Mouse (Mus musculus): ENCODE data around the gene Lctl. TPM values are rescaled to one million over a fixed set of nuclear protein-coding genes. Genes with fewer than 3 reads are reported as not detected.
A peak's percentile ranks its signal among the peaks of the same experiment; 100 is the strongest.

Gene Lctl
- total and polyA plus RNA-seq, 3 experiments = 0.54 TPM; not detected in 2

DNA sequence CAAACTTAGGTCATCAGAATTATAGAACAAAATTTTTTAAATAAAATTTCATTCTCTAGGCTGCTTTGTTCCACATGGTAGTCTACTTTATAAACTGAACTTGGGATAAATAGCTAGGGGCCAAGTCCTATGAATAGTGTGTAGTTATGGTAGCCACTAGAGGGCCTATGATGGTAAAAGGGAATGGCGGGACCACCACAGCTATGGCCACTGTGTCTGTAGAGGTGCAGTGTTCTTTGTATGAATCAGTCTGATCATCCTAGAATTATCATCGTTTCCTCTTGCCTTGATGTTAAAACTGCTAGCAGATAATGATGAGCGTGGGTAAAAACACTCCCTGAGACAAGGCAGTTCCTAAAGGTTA lies 61.6 kb downstream of the Lctl start:
- no peak for DNase-seq (ENCODE audit: low read depth, low spot score)

DNA sequence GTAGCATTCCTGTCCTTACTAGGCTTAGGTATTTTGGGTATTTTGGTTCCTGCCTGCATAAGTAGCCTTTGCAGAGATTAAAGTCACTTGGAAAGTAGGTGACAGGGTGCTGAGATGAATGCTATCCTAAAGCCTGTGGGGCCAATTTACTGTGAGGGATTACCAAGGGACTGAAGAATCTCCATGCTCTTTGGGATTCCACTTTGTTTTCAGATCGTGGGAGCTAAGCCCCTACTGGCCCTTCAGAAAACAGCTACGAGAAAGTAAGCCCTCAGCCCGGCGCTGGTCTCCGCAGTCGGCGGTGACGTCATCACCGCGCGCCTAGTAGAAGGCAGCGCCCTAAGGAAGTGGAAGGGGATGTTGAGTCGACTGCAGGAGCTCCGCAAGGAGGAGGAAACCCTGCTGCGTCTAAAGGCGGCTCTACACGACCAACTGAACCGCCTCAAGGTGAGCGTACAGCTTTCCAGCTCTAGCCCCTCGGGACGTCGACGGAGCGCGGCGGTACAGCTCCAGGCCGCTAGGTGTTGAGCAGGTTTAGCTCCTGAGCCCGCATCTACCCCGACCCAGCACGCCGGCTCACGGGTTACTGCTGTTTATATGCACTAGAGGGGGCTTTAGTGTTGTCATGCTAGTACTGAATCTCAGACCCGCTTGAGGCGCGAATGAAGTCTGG lies 62.2 kb downstream of the Lctl start, which contains the start of gene Snapc5:
Gene Snapc5 (plus strand): TSS at position 301 of the 673 bp plus-strand sequence.
- peaks cover 0 to 3% of the 10 kb centered on the region in 2 experiments; a peak in 1 of 4 replicates for H3K4me1 ChIP-seq (ENCODE audit: control insufficient read depth in 1 of 2, insufficient read depth in 2 of 2, low read length in 2 of 2)
- TF ChIP-seq SMC3 (IDR thresholded peaks at IDR 0.05; ENCODE audit: low read depth, low read length) = no peak
- no peak for TF ChIP-seq MEF2A (IDR thresholded peaks at IDR 0.05; ENCODE audit: extremely low read depth, insufficient replicate concordance, low read depth, low read length, poor library complexity, severe bottlenecking)
- TF ChIP-seq BHLHE40 (IDR thresholded peaks at IDR 0.05; ENCODE audit: borderline replicate concordance, low read depth, low read length) = no peak
- no peak for TF ChIP-seq E2F4 (IDR thresholded peaks at IDR 0.05; ENCODE audit: borderline replicate concordance, low read depth, low read length)
- TF ChIP-seq UBTF (IDR thresholded peaks at IDR 0.05; ENCODE audit: borderline replicate concordance, insufficient read depth, low read depth, low read length) = no peak
- peak; percentile 100 for TF ChIP-seq POLR2AphosphoS2 (IDR thresholded peaks at IDR 0.05; ENCODE audit: low read length)
- TF ChIP-seq KAT2A (conservative IDR thresholded peaks at IDR 0.05; ENCODE audit: low read depth, low read length) = no peak
- no peak for TF ChIP-seq CHD1 (IDR thresholded peaks at IDR 0.05; ENCODE audit: low read depth, low read length)
- no peak; the same call in none of the 2 replicates for TF ChIP-seq SIN3A (IDR thresholded peaks at IDR 0.05; ENCODE audit: low read length)
- peak in 1 of 2 experiments; percentile 91 for TF ChIP-seq POLR2A (IDR thresholded peaks at IDR 0.05; ENCODE audit: control insufficient read depth in 1 of 2, insufficient read depth in 1 of 2, low read depth in 1 of 2, low read length in 2 of 2, poor library complexity in 1 of 2)
- TF ChIP-seq MAX (IDR thresholded peaks at IDR 0.05; ENCODE audit: low read length) = no peak
- TF ChIP-seq NELFE (IDR thresholded peaks at IDR 0.05; ENCODE audit: low read depth, low read length) = no peak
- no peak; the same call in none of the 2 replicates for TF ChIP-seq RAD21 (IDR thresholded peaks at IDR 0.05; ENCODE audit: low read depth, low read length)
- no peak for TF ChIP-seq RCOR1 (IDR thresholded peaks at IDR 0.05; ENCODE audit: low read depth, low read length)
- no peak for TF ChIP-seq MYC (IDR thresholded peaks at IDR 0.05; ENCODE audit: low read depth, low read length)
- TF ChIP-seq ZC3H11A (IDR thresholded peaks at IDR 0.05; ENCODE audit: low read depth, low read length) = no peak
- TF ChIP-seq NRF1 (IDR thresholded peaks at IDR 0.05; ENCODE audit: insufficient read depth, low read depth, low read length, poor library complexity, severe bottlenecking) = no peak
- TF ChIP-seq USF2 (IDR thresholded peaks at IDR 0.05; ENCODE audit: borderline replicate concordance in 1 of 2, insufficient read depth in 1 of 2, low read depth in 1 of 2, low read length in 2 of 2) = no peak
- peak; percentile 68 for TF ChIP-seq ZMIZ1 (IDR thresholded peaks at IDR 0.05; ENCODE audit: low read depth, low read length)
- TF ChIP-seq MAZ (IDR thresholded peaks at IDR 0.05; ENCODE audit: low read depth, low read length) = no peak
- no peak; the same call in 1 of the 2 replicates for TF ChIP-seq MXI1 (IDR thresholded peaks at IDR 0.05; ENCODE audit: low read depth, low read length)
- TF ChIP-seq CHD2 (IDR thresholded peaks at IDR 0.05; ENCODE audit: low read length) = peak; percentile 54; the same call in 1 of the 2 replicates
- peak; percentile 71 for TF ChIP-seq ELF1 (IDR thresholded peaks at IDR 0.05; ENCODE audit: low read depth, low read length)
- TF ChIP-seq ZKSCAN1 (IDR thresholded peaks at IDR 0.05; ENCODE audit: low read depth, low read length) = no peak

More for the DNA sequence above, 61.6 kb downstream of the Lctl start:
- no peak for TF ChIP-seq MAX (IDR thresholded peaks at IDR 0.05; ENCODE audit: low read length)
- TF ChIP-seq EP300 (IDR thresholded peaks at IDR 0.05; ENCODE audit: low read depth in 1 of 2, low read length in 2 of 2) = no peak
- peak; percentile 86; the same call in 1 of the 2 replicates for TF ChIP-seq POLR2AphosphoS5 (IDR thresholded peaks at IDR 0.05; ENCODE audit: borderline replicate concordance, low read depth, low read length)
- peak; percentile 19 to 50 (median 24); a peak in 4 of 6 replicates for TF ChIP-seq CTCF (IDR thresholded peaks at IDR 0.05 in 2 of 3, conservative IDR thresholded peaks at IDR 0.05 in 1 of 3; ENCODE audit: control insufficient read depth in 1 of 3, insufficient read depth in 1 of 3, low read depth in 2 of 3, low read length in 3 of 3, poor library complexity in 1 of 3, severe bottlenecking in 1 of 3)
- TF ChIP-seq RCOR1 (IDR thresholded peaks at IDR 0.05; ENCODE audit: low read depth, low read length) = 0 out of 2 replicates have a peak, but pooled peaks have one; percentile 8
- TF ChIP-seq ZNF384 (IDR thresholded peaks at IDR 0.05; ENCODE audit: low read depth, low read length) = no peak
- no peak for TF ChIP-seq USF1 (IDR thresholded peaks at IDR 0.05; ENCODE audit: low read depth, low read length)
- peak; percentile 62; the same call in 1 of the 2 replicates for TF ChIP-seq MAFK (IDR thresholded peaks at IDR 0.05; ENCODE audit: borderline replicate concordance, low read depth, low read length)
- no peak for TF ChIP-seq MAZ (IDR thresholded peaks at IDR 0.05; ENCODE audit: low read depth, low read length)
- no peak for TF ChIP-seq CHD1 (IDR thresholded peaks at IDR 0.05; ENCODE audit: low read depth, low read length)
- TF ChIP-seq E2F4 (IDR thresholded peaks at IDR 0.05; ENCODE audit: borderline replicate concordance, low read depth, low read length) = no peak
- no peak for TF ChIP-seq NRF1 (IDR thresholded peaks at IDR 0.05; ENCODE audit: insufficient read depth, low read depth, low read length, poor library complexity, severe bottlenecking)
- 0 out of 2 replicates have a peak, but pooled peaks have one; percentile 18 for TF ChIP-seq SMC3 (IDR thresholded peaks at IDR 0.05; ENCODE audit: low read depth, low read length)
- Histone ChIP-seq H3K36me3 (ENCODE audit: control insufficient read depth in 1 of 2, insufficient read depth in 2 of 2, low read length in 2 of 2) (peaks cover 32 to 35% of the 10 kb centered on the region in 2 experiments), H3K4me1 (ENCODE audit: control insufficient read depth in 1 of 2, insufficient read depth in 2 of 2, low read length in 2 of 2) (peaks cover 0 to 3% of the 10 kb centered on the region in 2 experiments; a peak in 1 of 4 replicates), H3K27ac (ENCODE audit: control insufficient read depth, low read depth, low read length) (peak overlapping the region; percentile 24; the same call in 1 of the 2 replicates), H3K9me3 (replicated peaks; ENCODE audit: insufficient read depth, low read length) (no peaks in the 10 kb centered on the region), H3K4me3 (ENCODE audit: control insufficient read depth in 1 of 2, insufficient read depth in 1 of 2, low read depth in 2 of 2, low read length in 2 of 2) (no peak overlapping the region), H3K9ac (ENCODE audit: control insufficient read depth, low read depth, low read length, poor library complexity, severe bottlenecking) (no peak overlapping the region), H3K79me2 (ENCODE audit: control insufficient read depth, insufficient read depth, low read length, poor library complexity) (peaks cover 31% of the 10 kb centered on the region), H3K27me3 (ENCODE audit: control insufficient read depth in 1 of 2, insufficient read depth in 2 of 2, low read length in 2 of 2) (no peaks in the 10 kb centered on the region)

More for the DNA sequence above, 62.2 kb downstream of the Lctl start, which contains the start of gene Snapc5:
- H3K4me3 ChIP-seq (ENCODE audit: control insufficient read depth in 1 of 2, insufficient read depth in 1 of 2, low read depth in 2 of 2, low read length in 2 of 2) = peak within 1 kb of the TSS; percentile 50 to 62
- H3K79me2 ChIP-seq (ENCODE audit: control insufficient read depth, insufficient read depth, low read length, poor library complexity) = peaks cover 26% of the 10 kb centered on the region
- DNase-seq (ENCODE audit: low read depth, low spot score) = peak; percentile 94
- peaks cover 32 to 35% of the 10 kb centered on the region in 2 experiments for H3K36me3 ChIP-seq (ENCODE audit: control insufficient read depth in 1 of 2, insufficient read depth in 2 of 2, low read length in 2 of 2)
- peak within 1 kb of the TSS; percentile 42 for H3K27ac ChIP-seq (ENCODE audit: control insufficient read depth, low read depth, low read length)
- no peaks in the 10 kb centered on the region for H3K9me3 ChIP-seq (replicated peaks; ENCODE audit: insufficient read depth, low read length)
- peak within 1 kb of the TSS; percentile 84 for H3K9ac ChIP-seq (ENCODE audit: control insufficient read depth, low read depth, low read length, poor library complexity, severe bottlenecking)
- H3K27me3 ChIP-seq (ENCODE audit: control insufficient read depth in 1 of 2, insufficient read depth in 2 of 2, low read length in 2 of 2) = no peaks in the 10 kb centered on the region
